Comparison of ENCODE assay signal across 11 mouse cellular contexts in the genomic region with DNA sequence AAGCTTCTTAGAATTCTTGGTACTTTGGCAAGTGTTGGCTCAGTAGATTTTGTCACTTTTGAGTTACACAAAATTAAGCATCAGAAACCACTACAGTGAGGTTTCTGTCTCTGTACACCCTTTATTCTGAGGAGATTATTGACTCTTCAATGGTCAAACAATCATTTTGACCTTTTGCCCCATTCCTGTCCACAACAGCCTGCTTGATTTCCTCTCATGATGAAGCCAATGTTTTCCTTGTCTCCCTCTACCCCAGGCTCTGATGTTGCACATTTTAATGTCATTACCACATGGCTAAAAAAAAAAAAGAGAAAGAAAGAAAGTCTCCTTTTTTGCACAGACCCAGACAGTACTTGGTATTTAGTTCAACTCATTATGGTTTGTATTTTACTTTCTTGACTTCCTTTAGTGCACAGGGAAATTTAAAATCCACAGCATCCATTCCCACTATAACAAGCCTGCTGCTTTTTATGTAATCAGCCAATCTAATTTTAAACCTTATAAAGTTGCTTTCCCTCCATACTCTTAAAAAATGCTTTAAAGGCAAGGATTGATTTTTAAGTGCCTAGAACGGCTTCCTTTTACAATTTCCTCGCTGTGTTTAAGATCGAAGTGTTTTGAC.
"Had no signal": no experiment of that assay in that cellular context is flagged by ENCODE, and none has a peak within 500 bp of the region (broad histone marks: within the 10 kb centered on the region; RNA-seq: fewer than 3 reads in every experiment).

No protein-coding gene starts in this region.

- H3K4me2 ChIP-seq: limb, embryonic 13.5 days; liver, embryonic 13.5 days; neural tube, embryonic 12.5 days had no signal

- H3K36me3 ChIP-seq: limb, embryonic 13.5 days; liver, embryonic 13.5 days; neural tube, embryonic 12.5 days had no signal

- H3K27me3 ChIP-seq: limb, embryonic 13.5 days; liver, embryonic 13.5 days; neural tube, embryonic 12.5 days had no signal

- H3K4me1 ChIP-seq: liver, embryonic 13.5 days; neural tube, embryonic 12.5 days had no signal

- H3K9ac ChIP-seq: limb, embryonic 13.5 days; liver, embryonic 13.5 days; neural tube, embryonic 12.5 days had no signal

- H3K9me3 ChIP-seq: limb, embryonic 13.5 days; liver, embryonic 13.5 days; neural tube, embryonic 12.5 days had no signal

- H3K4me3 ChIP-seq: layer of hippocampus, adult 2 months; limb, embryonic 13.5 days; liver, embryonic 13.5 days; neural tube, embryonic 12.5 days had no signal

- DNase-seq: kidney, adult 2 months; kidney, postnatal 10 days; kidney, postnatal 4 days; left cerebral cortex, postnatal 4 days; liver, embryonic 13.5 days; lung, adult 18-20 months; midbrain, embryonic 14.5 days; thymus, postnatal 4 days had no signal

- H3K27ac ChIP-seq: layer of hippocampus, adult 2 months; limb, embryonic 13.5 days; liver, embryonic 13.5 days; neural tube, embryonic 12.5 days had no signal
